ENCODE assay signal across 7 mouse cellular contexts in genomic region chr5:116420759-116421225, GRCm38 (mm10). TPM values are rescaled to one million over a fixed set of nuclear protein-coding genes. Genes with fewer than 3 reads are reported as not detected.
DNase-seq lines count a peak whose midpoint lies in the region; ATAC-seq and TF ChIP-seq lines count a peak whose summit lies in the region.

No protein-coding gene starts in this region.

- no peak overlapping the region for H3K4me3 ChIP-seq in neural tube, embryonic 11.5 days (ENCODE audit: low read depth, low read length)
- peak overlapping the region; percentile 50 for H3K4me3 ChIP-seq in heart, embryonic 11.5 days (ENCODE audit: low read depth, low read length)
- H3K4me3 ChIP-seq in limb, embryonic 14.5 days (replicated peaks; ENCODE audit: low read length) = no peak overlapping the region; the same call in 1 of the 2 replicates
- H3K4me3 ChIP-seq in midbrain, embryonic 16.5 days (ENCODE audit: low read depth, low read length) = no peak overlapping the region

- 0 out of 2 replicates have a peak overlapping the region, but pooled peaks have one; percentile 12 for H3K4me2 ChIP-seq in neural tube, embryonic 11.5 days (ENCODE audit: low read depth)
- peak overlapping the region; percentile 69 for H3K4me2 ChIP-seq in heart, embryonic 11.5 days
- peak overlapping the region; percentile 22 for H3K4me2 ChIP-seq in limb, embryonic 14.5 days (replicated peaks; ENCODE audit: low read depth, low read length, severe bottlenecking)
- H3K4me2 ChIP-seq in midbrain, embryonic 16.5 days (ENCODE audit: low read length) = no peak overlapping the region

- no peak for DNase-seq in neural tube, embryonic 11.5 days (ENCODE audit: low spot score)
- DNase-seq in neural tube, embryonic 10.5 days (ENCODE audit: extremely low spot score, low spot score) = no peak
- DNase-seq in embryo, embryonic 11 days = peak; percentile 57
- DNase-seq in limb, embryonic 14.5 days (ENCODE audit: low spot score) = peak; percentile 47
- DNase-seq in T-cell, adult 2 months (ENCODE audit: low spot score) = no peak

- no peak for TF ChIP-seq POLR2A in limb, embryonic 14.5 days (IDR thresholded peaks at IDR 0.05; ENCODE audit: borderline replicate concordance, extremely low read depth, insufficient read depth, insufficient read length)

- 0 out of 2 replicates have a peak overlapping the region, but pooled peaks have one; percentile 6 for H3K9ac ChIP-seq in neural tube, embryonic 11.5 days (ENCODE audit: low read length)
- peak overlapping the region; percentile 66 for H3K9ac ChIP-seq in heart, embryonic 11.5 days (ENCODE audit: low read depth, low read length)
- H3K9ac ChIP-seq in limb, embryonic 14.5 days (ENCODE audit: low read depth, low read length, severe bottlenecking) = no peak overlapping the region
- no peak overlapping the region for H3K9ac ChIP-seq in midbrain, embryonic 16.5 days (ENCODE audit: low read depth, low read length)

- peaks cover 11% of the 10 kb centered on the region for H3K4me1 ChIP-seq in neural tube, embryonic 11.5 days (ENCODE audit: control insufficient read depth, insufficient read depth, low read length)
- H3K4me1 ChIP-seq in heart, embryonic 11.5 days (ENCODE audit: control insufficient read depth, insufficient read depth, low read length) = peaks cover 32% of the 10 kb centered on the region
- peaks cover 43% of the 10 kb centered on the region for H3K4me1 ChIP-seq in limb, embryonic 14.5 days (ENCODE audit: control insufficient read depth, insufficient read depth, low read length)
- peaks cover 15% of the 10 kb centered on the region for H3K4me1 ChIP-seq in midbrain, embryonic 16.5 days (ENCODE audit: control insufficient read depth, insufficient read depth, low read length)

- H3K9me3 ChIP-seq in neural tube, embryonic 11.5 days (ENCODE audit: control insufficient read depth, low read length) = no peaks in the 10 kb centered on the region
- no peaks in the 10 kb centered on the region for H3K9me3 ChIP-seq in heart, embryonic 11.5 days (replicated peaks; ENCODE audit: control insufficient read depth, low read length)
- H3K9me3 ChIP-seq in limb, embryonic 14.5 days (ENCODE audit: control insufficient read depth, low read length) = no peaks in the 10 kb centered on the region
- H3K9me3 ChIP-seq in midbrain, embryonic 16.5 days (replicated peaks; ENCODE audit: control insufficient read depth, low read length, poor library complexity, severe bottlenecking) = no peaks in the 10 kb centered on the region

- H3K27ac ChIP-seq in neural tube, embryonic 11.5 days (ENCODE audit: low read depth, low read length) = no peak overlapping the region
- peak overlapping the region; percentile 80 for H3K27ac ChIP-seq in heart, embryonic 11.5 days (ENCODE audit: low read depth, low read length)
- H3K27ac ChIP-seq in limb, embryonic 14.5 days (replicated peaks; ENCODE audit: low read depth, low read length) = peak overlapping the region; percentile 21; the same call in 1 of the 2 replicates
- H3K27ac ChIP-seq in midbrain, embryonic 16.5 days (ENCODE audit: low read length) = peak overlapping the region; percentile 60; the same call in 1 of the 2 replicates

- H3K27me3 ChIP-seq in neural tube, embryonic 11.5 days (ENCODE audit: control insufficient read depth, insufficient read depth, low read length) = no peaks in the 10 kb centered on the region
- no peaks in the 10 kb centered on the region for H3K27me3 ChIP-seq in heart, embryonic 11.5 days (ENCODE audit: control insufficient read depth, insufficient read depth, low read length)
- H3K27me3 ChIP-seq in limb, embryonic 14.5 days (ENCODE audit: control insufficient read depth, insufficient read depth, low read length) = no peaks in the 10 kb centered on the region
- no peaks in the 10 kb centered on the region; the same call in 1 of the 2 replicates for H3K27me3 ChIP-seq in midbrain, embryonic 16.5 days (ENCODE audit: control insufficient read depth, insufficient read depth, low read depth, low read length)

- ATAC-seq in neural tube, embryonic 11.5 days (ENCODE audit: insufficient read depth, low FRiP score, low TSS enrichment) = no peak
- ATAC-seq in heart, embryonic 11.5 days (replicated peaks; ENCODE audit: insufficient number of reproducible peaks, low FRiP score, low TSS enrichment) = peak; percentile 75; the same call in 1 of the 2 replicates
- ATAC-seq in limb, embryonic 14.5 days (ENCODE audit: low FRiP score, low read depth) = no peak
- peak; percentile 72 for ATAC-seq in midbrain, embryonic 16.5 days

- 4% methylated on average over 6 of the region's 6 CpGs for WGBS in neural tube, embryonic 11.5 days
- WGBS in heart, embryonic 11.5 days (ENCODE audit: insufficient replicate concordance) = 14% methylated on average over 6 of the region's 6 CpGs
- WGBS in limb, embryonic 14.5 days = 8% methylated on average over 6 of the region's 6 CpGs
- 6% methylated on average over 6 of the region's 6 CpGs for WGBS in midbrain, embryonic 16.5 days

- H3K36me3 ChIP-seq in neural tube, embryonic 11.5 days (ENCODE audit: control insufficient read depth, insufficient read depth, low read length) = no peaks in the 10 kb centered on the region
- no peaks in the 10 kb centered on the region for H3K36me3 ChIP-seq in heart, embryonic 11.5 days (ENCODE audit: control insufficient read depth, insufficient read depth, low read length)
- no peaks in the 10 kb centered on the region for H3K36me3 ChIP-seq in limb, embryonic 14.5 days (ENCODE audit: control insufficient read depth, insufficient read depth, low read length)
- H3K36me3 ChIP-seq in midbrain, embryonic 16.5 days (ENCODE audit: control insufficient read depth, insufficient read depth, low read length) = no peaks in the 10 kb centered on the region

RNA-seq across cellular contexts. Expression of gene Hspb8, which starts 1.9 kb away (rescaled TPM):
- 4.2 and 5.5 TPM in 2 replicates for polyA plus RNA-seq in neural tube, embryonic 11.5 days (2014; fragmentation: Nextera tagmentation; extraction: Ambion mirVana)
- 34.9 and 35.3 TPM in 2 replicates for polyA plus RNA-seq in heart, embryonic 11.5 days (2014; fragmentation: Nextera tagmentation; extraction: Ambion mirVana)
- 25.3 and 25.6 TPM in 2 replicates for polyA plus RNA-seq in limb, embryonic 14.5 days (2012; rRNA removed)
- polyA plus RNA-seq in limb, embryonic 14.5 days (2014; fragmentation: Nextera tagmentation; extraction: Ambion mirVana) = 16.0 and 19.7 TPM in 2 replicates
- polyA plus RNA-seq in midbrain, embryonic 16.5 days (2015; fragmentation: Nextera tagmentation; extraction: Ambion mirVana) = 3.7 and 4.2 TPM in 2 replicates

Comparison
In these comparisons a context has a peak if more than half of its experiments do, and no peak if none do; other contexts are left out.
1. ATAC-seq: peak in heart, embryonic 11.5 days (single experiment) and midbrain, embryonic 16.5 days (single experiment); none in neural tube, embryonic 11.5 days (single experiment) and limb, embryonic 14.5 days (single experiment).
2. DNase-seq: peak in embryo, embryonic 11 days (single experiment) and limb, embryonic 14.5 days (single experiment); none in neural tube, embryonic 11.5 days (single experiment), neural tube, embryonic 10.5 days (single experiment) and T-cell, adult 2 months (single experiment).
3. H3K9ac ChIP-seq: peak in neural tube, embryonic 11.5 days (single experiment) and heart, embryonic 11.5 days (single experiment); none in limb, embryonic 14.5 days (single experiment) and midbrain, embryonic 16.5 days (single experiment).